Mouse (Mus musculus) ovary, adult 18-20 months (tissue): Measurements from ENCODE around the gene Bok.
"Not testable (repeated sequence)": the region's sequence is repeated elsewhere in the genome, so short reads cannot be mapped to it uniquely, and the experiment has no call there.

ENCODE experiments used
- DNase-seq: peaks from one replicate; pipeline ENCODE4 v3.0.0; 2022; ENCODE audit warnings: low spot score, mixed read lengths

The Bok gene

DNA sequence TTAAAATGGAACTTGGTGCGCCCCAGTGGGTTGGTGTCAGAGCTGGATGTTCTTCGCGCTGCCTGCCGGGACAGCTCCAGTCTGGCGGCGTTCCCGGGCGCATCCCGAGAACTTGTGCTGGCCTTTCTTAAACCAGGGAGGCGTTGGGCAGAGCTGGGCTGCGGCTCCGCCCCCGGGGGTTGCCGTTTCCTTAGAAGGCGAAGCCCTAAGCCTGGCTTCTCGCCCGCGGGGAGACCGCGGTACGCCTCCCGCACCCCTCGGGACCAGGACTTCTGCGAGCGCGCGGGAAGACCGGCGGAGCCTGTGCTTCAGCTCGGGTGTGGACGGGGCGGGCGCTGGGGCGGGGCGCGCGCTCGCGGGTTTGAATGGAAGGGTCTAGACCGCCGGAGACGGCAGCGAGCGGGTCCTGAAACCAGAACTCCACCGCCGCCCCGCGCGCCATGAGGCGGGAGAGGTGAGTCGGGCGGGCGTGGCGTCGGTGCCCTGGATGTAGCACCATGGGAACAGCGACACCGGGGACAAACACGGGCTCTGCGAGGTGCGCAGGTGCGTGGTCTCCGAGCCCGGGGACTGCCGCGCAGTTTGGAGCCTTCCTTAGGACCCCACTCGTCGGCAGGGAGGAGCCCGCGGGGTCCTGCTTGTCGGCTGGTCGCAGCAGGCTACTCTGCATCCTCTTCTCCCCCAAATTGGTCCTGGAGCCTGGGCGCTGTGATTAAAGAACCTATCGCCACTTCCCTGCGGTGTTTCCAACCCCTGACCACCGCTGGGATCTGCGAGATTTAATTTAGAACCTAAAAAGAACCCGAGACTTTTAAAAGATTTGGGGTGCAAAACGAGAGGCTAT is at the start of gene Bok:
TSS of gene Bok (plus strand) at position 260 of the 844 bp plus-strand sequence.
- DNase-seq: peak; percentile 89

DNA sequence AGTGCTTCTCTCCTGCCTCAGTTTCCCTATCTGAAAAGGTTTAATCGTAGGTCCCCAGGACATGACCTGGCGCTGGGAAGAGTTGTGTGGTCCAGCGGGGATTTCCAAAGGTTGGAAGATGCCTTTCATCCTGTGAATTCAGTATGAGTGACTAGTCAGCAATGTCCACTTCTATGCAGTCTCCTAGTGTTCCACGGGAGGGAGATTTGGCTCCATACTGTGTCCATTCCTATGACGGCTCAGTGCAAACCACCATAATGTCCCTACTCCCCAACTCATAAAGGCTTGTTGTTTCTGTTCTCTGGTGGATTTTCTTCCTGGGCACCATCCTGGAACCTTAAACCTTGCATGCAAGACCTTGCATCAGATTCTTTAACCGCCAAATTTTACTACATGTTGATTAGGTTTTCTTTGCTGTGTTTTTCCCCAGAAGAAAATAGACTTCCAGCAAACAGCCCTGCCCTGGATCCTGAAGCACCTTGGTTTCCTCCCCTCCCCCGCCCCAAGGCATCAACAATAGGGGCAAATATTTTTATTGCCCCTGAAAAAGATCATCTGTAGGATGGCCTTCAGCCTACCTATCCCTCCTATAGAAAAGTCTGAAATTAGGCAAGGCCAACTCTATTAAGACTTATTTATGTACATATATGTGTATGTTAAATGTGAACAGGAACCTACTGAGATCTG is 49.1 kb upstream of the Bok start:
- no peak for DNase-seq

DNA sequence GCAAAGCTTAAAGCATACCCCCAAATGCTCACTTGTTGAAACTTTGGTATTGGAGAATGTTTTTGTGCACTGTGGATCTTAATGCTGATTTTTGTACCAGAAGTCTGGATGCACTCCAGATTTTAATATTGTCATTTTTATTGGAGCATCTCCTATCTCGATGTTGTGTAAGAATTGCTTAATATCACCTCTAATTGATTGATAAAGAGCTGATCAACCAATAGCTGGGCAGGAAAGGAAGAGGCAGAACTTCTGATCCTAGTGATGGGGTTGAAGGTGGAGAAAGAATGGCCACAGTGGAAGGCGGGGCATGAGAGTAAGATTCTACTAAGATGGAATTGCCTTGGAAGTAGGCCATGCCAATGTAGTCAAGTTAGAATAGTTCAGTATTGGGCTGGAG is 43.5 kb upstream of the Bok start:
- DNase-seq: no peak

- DNase-seq: no peak
Observed at GRCm38 (mm10) chr1:93642692-93643091, 42.8 kb upstream of the Bok start.

DNA sequence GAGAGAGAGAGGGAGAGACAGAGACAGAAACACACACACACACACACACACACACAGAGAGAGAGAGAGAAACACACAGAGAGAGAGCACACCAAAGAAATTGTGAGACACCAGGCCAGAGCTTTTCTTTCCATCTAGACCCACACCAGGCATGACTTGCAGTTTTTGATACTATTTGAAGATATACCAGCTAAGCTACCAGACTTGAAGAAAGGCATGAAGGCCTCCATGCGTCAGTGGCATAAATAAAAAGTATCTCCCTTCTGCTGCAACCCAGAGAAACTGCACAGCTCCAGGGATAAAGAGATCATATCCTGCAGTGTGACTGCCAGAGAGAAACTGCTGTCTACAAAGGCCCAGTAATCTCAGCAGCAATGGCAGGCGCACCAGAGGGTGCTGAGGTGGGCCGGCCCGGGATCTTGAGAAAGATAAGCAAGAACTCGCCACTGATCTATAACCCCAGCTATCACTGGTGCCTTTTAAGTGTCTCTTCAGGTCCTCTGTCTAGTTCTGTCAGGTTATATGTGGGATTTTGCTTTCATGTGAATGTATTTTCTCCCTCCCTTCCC is 35.8 kb upstream of the Bok start:
- DNase-seq: no peak

DNA sequence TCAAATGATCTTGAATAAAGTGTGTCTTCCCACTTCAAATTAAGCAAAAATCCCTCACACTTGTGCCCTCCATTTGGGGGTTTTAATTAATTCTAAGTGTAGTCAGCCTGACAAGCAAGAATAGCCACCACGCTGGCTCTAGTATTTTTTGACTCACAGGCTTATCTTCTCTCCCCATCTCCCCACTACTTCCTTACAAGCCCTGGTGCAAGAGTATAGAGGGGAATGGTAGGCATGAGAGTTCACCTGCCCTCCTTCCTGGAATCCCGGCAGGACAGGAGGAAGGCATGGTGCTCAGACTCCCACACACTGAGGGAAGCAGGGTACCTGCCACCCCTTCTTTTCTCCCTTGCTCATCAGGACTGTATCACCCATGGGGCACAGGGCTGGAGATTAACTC is 31.2 kb upstream of the Bok start:
- no peak for DNase-seq

GRCm38 (mm10) chr1:93654798-93655197 is 30.7 kb upstream of the Bok start:
- DNase-seq: no peak

DNA sequence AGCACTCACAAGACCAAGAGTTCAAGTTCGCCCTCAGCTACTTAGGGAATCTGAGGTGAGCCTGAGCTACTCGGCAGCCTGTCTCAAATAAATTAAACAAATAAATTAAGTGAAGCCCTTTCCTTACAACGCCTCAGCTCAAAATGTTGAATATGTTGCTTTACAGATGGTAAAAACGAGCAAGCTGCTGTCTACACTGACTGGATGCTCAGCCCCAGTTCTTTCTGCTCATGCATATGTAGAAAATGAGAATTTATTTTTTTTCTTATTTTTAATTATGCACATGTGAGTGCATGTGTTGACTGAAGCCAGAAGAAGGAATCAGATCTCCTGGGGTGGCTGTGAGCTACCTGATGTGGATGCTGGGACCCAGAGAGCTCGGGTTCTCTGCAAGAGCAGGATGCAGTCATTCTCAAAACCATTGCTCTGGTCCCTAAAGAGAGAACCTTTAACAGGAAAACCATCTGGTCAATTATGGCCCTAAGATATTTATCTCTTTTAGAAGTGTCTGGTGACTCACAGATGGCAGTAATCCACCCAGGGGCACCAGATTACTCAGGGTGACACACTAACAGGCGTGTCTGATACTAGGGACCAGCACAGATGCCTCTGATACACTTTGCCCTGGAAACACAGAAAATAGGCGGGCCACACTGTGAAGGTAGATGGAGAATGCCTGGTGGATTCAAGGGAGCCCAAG is 29.0 kb upstream of the Bok start:
- no peak for DNase-seq

- DNase-seq: no peak
Observed at GRCm38 (mm10) chr1:93657025-93657360, 28.5 kb upstream of the Bok start.

DNA sequence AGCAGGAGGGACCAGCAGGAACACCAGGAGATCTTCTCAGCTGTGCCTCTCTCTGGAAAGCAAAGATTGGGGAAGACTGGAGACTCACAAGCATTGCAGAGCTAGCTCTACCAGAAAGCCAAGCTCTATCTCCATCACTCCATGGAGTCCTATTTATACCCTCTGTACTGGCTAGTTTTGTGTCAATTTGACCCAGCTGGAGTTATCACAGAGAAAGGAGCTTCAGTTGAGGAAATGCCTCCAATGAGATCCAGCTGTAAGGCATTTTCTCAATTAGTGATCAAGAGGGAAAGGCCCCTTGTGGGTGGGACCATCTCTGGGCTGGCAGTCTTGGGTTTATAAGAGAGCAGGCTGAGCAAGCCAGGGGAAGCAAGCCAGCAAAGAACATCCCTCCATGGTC is 26.9 kb upstream of the Bok start, which contains the start of gene Stk25:
TSS of gene Stk25 (minus strand) at position 101 of the 400 bp plus-strand sequence.
- not testable (repeated sequence) for DNase-seq

DNA sequence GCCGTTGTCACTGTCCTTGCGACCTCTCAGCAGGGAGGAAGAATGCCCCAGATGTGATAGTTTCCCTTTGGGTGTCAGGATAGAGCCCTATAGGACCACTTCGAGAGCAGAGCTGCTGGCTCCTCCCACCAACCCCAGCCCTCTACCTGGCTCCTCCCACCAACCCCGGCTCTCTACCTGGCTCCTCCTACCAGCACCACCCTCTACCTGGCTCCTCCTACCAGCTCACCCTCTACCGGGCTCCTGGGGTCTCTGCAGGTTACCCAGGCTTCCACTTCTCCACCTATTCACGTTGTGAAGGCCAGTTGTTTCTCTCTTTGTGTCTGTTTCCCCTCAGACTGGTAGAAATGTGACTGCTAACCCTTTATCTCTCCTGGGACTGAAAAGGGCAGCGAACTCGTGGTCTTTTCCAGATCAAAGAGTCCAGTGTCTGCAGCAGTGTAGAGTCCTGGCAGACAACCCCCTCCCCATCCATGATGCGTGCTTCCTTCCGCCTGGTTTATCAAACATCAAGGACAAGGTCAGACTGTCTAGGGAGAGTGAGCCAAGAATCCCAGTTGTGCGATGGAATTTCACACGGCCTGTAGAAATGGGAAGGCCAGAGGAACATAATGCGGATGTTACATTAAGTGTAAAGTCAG is 17.6 kb upstream of the Bok start:
- DNase-seq: peak; percentile 73

- DNase-seq: peak; percentile 79
Observed at GRCm38 (mm10) chr1:93668791-93669548, 16.5 kb upstream of the Bok start.

DNA sequence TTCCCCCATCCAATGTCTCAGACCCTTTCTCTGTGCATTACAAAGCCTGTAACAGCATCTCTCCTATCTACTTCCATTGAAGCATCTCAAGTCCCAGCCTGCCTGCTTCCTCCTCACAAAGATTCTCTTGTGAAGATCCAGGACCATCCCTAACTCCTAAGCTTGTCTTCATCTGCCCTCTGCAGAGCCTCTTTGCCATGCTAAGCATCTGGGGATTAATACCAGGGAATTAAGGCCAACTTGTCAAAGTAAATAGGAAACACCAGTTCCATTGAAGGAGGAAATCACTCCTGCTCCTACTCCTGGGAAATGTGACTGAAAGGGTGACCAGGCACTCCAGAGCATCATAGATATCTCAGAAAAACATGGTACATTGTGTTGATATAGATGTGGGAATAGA is 15.5 kb upstream of the Bok start:
- no peak for DNase-seq

- no peak for DNase-seq
Observed at GRCm38 (mm10) chr1:93672682-93673081, 12.8 kb upstream of the Bok start.

GRCm38 (mm10) chr1:93678386-93678785 is 7.1 kb upstream of the Bok start:
- DNase-seq: peak; percentile 58

- DNase-seq: no peak
Observed at GRCm38 (mm10) chr1:93679889-93680568, 5.4 kb upstream of the Bok start.

DNA sequence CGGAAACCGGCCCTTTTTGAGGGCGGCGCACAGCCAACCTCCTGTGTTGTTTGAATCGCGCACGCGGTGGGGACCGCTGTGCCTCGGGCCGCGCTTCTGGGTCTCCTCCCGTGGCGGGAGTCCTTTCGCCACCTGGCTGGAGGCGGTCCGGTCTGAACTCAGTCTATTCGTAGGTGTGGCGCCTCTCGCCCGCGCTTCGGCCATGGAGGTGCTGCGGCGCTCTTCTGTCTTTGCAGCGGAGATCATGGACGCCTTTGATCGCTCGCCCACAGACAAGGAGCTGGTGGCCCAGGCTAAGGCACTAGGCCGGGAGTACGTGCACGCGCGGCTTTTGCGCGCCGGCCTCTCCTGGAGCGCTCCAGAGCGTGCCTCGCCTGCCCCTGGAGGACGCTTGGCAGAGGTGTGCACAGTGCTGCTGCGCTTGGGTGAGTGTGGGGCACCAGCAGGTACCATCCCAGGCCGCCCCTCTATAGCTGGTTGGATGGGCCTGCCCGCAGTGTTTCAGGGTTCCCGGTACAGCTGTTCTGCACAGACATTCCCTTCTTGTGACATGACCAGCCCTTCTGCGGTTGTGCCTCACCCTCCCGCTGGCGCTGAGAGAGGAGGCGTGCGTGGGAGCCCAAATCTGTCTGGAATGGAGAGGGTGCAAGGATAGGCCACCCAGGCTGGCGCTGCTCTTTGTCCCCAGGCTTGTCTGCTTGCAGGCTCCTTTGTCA is 943 bp downstream of the Bok start:
- DNase-seq: peak; percentile 48

- DNase-seq: no peak
Observed at GRCm38 (mm10) chr1:93686961-93687320, 1.5 kb downstream of the Bok start.

DNA sequence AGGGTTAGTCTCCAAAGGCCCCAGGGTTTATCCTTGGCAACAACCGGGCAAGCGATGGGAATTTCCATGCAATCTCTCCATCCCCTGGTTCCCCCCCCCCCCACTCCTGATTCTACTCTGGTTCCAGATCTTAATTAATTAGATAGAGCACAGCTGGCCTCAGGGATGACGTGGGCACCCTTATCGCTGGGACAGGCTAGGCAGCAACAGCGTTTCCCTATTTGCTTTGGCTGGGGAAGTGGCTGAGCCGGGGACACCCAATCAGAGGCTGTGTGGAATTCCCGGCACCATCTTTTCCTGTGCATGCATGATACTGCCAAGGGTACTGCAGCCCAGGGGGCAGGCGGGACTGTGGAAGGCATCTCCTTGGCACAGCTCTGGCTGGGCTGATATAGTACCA is 2.7 kb downstream of the Bok start:
- peak; percentile 50 for DNase-seq

- DNase-seq: no peak
Observed at GRCm38 (mm10) chr1:93689901-93690496, 4.5 kb downstream of the Bok start.
